Mouse (Mus musculus) frontal cortex, postnatal 25 days (tissue): ENCODE measurements around the gene Ttc33.
"Not testable (repeated sequence)": the region's sequence is repeated elsewhere in the genome, so short reads cannot be mapped to it uniquely, and the experiment has no call there.

Experiments
- DNase-seq, 2 experiments: peaks; one replicate each; pipeline ENCODE4 v3.0.0; 2022; ENCODE audit warnings: low spot score in 2 of 2

Gene Ttc33

DNA sequence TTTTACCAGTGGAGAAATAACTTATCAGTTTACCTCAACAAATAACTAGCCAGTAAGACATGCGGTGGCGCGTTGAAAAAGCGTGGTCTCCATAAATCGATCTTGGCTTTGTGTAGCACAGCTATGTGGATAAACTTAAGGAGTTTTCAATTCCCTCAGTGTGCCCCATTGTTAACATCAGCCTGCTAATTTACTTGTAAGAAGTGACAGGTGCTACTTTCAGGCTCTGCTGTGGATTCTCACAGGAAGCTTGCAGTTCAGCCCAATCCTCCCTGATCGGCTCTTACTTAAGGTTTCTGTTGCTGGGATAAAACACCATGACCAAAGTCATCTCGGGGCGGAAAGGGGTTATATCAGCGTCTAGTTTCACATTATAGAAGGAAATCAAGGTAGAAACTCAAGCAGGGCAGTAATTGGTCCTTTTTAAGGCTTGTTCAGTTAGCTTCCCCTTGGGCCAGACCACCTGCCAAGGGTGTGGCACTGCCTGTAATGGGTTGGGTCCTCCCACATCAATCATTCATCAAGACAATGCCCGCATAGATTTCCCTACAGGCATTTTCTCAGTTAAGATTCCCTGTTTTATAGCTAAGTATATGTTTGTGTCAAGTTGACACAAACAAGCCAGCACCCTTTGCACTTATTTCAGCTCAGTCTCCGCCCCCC, 526 bp upstream of the Ttc33 start:
- no peak for DNase-seq

DNA sequence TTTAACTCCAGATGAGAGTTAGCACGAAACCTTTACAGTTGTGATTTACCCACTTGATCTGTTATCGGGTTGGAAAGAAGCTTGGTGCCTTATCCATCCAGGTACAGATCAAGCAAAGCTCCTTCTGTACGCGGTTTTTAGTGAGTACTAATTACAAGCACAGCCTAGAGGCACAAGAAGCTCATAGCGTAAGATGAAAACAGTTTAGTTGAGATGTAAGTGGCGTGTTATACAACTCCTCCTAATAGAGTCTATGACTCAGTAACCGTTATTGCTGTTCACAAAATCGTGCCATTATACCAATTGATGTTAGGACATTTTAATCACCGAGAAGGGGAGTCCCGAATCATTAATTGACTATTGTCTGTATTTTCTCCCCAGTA, 959 bp downstream of the Ttc33 start:
- DNase-seq, result no peak

DNA sequence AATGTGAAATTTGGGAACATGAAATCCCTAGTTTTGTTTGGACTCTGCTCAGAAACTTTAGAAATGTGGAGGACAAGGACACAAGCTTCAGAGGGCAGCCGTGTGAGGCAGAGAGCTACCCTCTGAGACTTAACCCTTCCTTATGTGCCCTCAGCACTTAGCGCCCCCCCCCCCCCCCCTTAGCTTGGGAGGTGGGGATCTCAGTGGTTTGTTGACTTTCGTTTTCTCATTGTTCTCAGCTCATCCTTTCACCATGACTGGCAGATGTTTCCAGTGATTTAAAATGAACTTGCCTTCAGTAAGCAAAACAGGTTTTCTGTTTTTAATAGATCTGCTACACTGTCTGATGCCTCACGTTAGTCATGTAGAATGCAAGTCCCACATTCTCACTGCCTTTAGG, 1.8 kb downstream of the Ttc33 start:
- no peak for DNase-seq

DNA sequence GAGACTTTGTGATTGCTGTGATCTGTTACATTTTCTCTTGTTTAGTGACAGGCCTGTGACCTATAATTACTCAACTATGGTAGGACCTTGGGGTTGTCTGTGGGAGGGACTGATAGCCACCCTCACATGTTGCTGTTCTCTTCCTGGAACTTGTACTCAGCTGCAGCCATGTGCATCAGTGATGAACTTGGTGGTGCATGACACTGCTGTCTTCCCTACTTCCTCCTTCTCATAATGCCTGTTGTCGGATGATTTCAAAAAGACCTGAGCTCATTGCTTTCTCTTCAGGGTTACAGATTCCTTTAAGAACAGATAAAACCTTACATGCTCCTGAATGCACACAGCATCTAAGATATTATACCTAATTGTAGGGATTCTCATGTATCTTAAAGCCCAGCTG, 2.7 kb downstream of the Ttc33 start:
- no peak for DNase-seq

DNA sequence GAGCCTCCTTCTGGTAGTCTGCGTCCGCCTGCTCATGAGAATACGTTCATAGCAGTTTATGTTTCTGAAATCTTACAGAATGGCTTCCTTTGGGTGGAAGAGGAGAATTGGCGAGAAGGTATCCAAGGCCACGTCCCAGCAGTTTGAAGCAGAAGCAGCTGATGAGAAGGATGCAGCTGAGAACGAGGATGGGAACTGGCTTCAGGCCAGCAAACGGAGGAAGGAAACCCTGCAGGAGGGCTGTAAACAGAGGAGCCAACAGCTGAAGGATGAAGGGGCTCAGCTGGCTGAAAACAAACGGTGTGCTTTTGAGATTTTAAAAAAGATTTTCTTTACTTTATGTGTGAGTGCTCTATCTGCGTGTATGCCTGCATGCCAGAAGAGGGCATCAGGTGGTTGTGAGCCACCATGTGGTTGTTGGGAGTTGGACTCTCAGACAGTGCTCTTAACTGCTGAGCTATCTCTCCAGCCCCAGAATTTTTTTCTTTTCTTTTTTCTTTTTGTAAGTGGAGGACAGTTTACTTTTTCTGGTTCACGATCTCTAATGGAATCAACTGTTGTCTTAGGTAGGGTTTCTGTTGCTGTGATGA, 4.3 kb downstream of the Ttc33 start:
- no peak for DNase-seq

DNA sequence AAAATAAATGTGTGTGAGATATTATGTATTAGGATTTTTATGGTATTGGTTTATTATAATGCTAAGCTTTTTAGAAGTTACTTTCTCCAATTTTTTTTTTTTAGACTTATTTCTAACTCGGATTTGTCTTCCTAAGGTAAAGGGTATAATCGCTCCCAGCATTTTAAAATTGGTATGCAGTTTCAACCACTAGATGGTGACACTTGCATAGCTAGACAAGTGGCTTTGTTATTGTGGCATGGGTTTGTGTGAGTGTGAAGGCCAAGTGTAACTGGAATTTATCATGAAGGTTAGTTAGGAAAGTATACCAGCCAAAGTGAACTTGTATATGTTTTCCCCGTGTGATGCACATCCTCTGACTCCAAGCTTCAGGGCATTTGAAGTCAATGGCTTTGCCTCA, 8.5 kb downstream of the Ttc33 start:
- no peak for DNase-seq

DNA sequence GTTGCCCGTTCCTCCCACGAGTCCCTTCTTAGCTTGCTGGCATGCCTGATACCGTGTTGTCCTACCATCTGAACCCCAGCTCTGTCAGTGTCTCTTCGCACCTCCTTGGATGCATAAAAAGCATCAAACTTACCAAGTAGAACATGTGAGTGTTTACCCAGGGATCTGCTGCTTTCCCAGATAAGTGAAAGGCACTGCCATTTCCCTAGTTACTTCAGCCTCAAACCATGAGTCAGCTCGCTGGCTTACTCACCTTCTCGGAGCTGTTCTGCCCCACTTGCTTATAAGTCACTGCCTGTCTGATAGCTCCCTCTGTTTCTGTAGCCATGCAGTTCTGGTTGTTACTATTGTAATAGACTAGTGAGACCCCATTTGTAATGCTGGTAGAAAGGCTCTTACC, 9.1 kb downstream of the Ttc33 start:
- no peak for DNase-seq

DNA sequence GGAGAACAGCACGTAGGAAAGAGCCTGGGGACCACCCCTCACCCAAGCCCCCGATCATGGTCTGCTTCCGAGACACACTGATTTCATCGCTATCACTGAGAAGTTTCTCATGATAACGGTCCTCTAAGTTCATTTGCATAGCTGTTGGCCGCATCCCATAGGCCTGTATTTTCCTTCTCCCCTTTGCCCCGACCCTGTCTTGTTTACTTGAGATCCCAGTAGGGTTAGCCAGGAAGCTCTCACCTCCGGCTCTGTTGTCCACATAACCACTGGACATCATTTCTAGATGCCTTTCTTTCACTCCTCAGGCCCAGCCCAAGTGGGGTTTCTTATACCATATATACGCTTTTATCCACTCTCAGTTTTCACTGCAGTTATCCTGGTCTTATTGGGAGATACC, 9.6 kb downstream of the Ttc33 start:
- no peak for DNase-seq

DNA sequence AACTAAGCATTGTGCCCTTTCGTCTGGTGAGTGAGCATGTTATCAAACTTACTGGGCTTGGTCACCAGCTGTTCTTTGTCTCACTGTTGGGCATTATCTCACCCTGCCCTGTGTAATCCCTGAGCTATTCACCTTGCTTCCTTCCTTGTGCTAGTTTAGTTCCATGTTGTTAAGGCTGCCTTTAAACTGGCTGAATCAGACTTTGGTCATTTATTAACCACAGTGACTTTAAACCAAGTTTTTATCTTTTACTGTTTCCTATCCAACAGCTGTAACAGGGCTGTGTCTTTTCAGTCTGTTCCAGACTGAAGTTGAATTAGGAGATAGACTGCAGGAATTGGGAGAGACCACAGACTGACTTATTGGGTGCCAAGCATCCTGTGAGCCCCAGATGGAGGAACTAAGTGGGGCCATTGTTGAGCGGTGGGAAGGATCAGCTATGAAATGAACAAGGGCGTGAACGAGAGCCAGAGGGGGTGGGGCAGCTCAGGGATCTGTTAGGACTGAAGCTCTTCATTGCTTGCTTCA, 10.7 kb downstream of the Ttc33 start:
- no peak for DNase-seq

DNA sequence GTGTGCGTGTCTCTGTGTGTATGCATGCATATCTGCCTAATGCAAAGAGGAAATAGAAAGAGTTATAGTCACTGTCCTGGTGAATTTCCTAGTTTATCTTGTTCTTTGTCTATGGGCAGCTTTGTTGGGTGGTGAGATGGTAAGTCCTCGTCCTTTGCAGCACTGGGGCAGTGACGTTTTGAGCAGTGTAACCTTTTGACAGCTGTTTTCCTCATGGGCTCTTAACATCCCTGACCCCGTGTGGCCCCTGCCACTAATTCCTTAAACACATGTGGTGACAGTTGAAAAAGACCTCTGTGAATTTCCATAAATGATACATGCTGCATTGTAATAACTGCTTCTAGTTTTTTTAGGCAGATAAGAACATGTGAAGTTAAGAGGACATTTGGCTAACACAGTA, 11.4 kb downstream of the Ttc33 start:
- DNase-seq, result no peak

DNA sequence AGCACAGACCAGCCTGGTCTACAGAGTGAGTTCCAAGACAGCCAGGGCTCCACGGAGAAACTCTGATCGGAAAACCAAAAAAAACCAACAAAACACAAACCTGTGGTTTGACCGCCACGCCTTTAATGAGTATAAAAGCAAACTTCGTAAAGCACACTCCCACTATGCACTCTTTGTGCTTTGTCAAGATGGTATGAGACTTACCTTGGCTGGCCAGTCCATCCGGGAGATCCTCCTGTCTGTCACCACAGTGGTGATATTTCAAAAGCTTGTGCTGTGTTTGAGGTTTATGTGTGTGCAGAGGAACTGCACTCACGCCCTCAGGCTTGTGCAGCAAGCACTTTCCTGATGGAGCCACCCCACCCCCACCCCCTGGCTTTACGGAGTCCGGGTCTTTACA, 19.9 kb downstream of the Ttc33 start:
- DNase-seq, result no peak

DNA sequence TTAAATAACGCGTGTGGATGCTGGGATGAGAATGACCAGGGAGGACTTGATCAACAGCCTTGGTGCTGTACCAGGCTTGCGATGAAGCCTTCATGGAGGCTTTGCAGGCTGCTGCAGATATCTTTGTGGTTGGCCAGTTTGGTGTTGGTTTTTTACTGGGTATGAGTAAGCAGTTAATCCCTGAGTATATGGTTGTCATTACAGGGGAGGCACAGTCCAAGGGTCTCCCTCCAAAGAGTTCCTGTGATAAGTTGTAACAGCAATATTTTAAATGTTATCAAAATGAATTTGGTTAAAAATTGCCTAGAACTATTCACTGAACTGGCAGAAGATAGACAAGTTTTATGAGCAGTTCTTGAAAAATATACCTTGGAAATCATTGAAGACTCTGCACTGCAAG, 23.8 kb downstream of the Ttc33 start:
- no peak for DNase-seq

DNA sequence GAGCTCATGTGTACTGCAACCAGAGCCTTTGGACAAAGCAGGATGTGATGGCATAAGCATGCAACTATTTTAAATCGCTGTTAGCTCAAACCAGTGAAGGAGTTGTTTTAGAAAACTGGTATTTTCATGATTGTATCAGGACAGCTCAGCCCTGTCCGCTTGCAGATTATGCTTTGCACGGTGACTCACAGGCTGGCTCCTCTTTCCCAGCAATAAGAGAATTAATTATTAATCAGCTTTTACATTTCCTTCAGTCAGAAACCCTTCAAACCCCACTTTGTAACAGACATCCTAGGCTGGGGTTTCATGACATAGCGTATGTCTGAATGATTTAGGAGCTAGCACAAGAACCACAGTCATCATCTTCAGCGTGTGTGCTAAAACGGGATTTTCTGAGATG, 35.2 kb downstream of the Ttc33 start:
- DNase-seq, result no peak

DNA sequence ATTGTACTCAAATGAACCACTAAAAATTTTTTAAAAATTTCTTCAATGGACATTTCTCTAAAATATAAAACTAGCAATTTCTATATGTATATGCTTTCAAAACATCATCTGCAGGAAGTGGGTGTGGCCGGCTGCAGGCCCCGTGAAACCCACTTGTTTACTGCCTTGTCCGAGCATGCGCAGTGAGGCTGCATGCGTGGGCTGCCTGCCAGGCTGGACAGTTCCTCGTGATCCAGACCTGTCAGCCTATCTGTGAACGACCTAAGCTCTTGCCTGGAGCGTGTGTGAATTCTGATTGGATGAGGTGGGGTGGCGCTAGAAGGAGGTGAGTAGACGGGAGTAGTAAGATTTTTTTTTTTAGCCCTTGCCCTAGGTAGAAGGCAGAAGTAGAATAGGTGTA, 45.4 kb downstream of the Ttc33 start:
- DNase-seq, result not testable (repeated sequence)

DNA sequence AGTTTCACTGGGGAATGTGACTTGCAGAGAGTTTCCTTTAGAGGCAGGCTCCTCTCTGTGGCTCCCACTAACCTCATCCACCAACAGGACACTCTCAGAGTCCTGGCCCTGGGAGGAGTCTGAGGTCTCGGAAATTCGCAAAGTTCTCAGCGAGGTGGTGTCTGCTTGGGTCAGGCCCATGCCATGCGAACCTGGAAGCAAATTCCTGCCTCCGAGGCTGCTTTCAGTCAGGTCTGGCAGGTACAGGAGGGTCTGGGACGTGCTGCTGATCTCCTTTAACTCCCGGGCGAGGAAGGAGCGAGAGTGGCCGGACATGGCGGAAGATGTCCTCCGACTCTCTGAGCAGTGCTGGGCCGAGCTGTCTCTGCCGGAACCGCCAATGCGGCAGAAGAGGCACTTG, 49.3 kb downstream of the Ttc33 start:
- DNase-seq, result no peak

DNA sequence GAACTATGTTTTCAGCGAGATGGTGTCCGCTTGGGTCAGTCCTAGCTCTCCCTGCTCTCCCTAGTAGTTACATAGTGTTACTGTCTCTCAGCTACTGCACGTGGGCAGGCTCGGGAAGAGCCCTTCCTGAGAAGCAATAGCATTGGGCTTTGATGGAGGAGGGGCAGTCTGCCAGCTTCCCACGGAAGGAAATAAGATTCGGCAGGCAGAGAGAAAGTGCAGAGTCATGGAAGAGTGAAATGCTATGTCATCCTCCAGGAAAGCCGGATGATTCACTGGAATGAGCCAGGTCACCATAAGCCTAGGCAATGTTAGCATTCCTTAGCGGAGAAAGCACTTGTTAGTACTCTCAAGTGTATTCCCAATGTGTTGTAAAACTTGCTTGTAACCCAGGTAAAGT, 50.2 kb downstream of the Ttc33 start:
- DNase-seq, result no peak

DNA sequence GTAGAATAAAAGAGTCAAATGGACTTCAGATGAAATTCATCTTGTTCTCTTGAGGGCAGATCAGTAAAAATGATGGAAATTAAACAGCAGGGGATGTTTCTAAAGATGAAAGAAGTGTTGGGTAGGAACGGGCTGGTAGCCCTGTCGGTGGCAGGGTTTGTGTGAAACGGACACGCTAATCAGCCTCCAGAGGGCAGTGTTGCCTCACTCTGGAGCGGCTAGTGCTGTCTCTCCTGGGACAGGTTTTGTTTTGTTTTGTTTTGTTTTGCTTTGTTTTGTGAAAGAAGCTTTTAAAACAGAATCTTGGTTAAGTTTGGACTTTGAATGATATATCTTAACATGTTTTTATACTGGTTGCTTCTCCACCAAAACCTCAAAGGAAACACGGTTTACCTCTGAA, 51.2 kb downstream of the Ttc33 start:
- peak in 1 of 2 experiments; percentile 70 for DNase-seq

DNA sequence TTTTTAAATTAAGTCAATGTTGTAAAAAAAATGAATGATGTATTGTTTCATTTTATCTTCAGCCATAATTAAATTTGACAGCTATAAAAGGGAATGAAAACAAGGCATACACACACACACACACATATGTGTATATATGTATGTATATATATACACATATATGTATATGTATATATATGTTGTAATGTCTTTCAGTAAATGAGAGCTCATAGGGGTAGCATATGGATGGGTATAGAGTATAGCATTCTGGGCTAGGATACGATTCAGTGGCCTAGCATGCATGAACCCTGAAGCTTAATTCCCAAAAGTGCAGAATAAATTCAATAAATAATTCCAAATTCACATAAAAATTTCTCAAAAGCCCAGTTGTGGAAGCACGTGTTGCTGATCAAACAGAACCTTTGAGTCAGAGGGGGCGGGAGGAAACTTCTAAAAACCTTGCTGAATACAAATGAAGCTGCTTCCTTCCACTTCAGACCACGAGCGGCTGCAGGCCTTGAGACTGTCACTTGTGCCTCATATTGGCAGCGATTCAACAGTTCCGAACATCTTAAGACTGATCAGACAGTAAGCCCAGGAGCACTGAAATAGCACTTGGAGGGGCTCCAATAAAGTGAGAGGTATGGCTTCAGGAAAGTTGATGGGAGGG, 51.8 kb downstream of the Ttc33 start:
- DNase-seq, result no peak

DNA sequence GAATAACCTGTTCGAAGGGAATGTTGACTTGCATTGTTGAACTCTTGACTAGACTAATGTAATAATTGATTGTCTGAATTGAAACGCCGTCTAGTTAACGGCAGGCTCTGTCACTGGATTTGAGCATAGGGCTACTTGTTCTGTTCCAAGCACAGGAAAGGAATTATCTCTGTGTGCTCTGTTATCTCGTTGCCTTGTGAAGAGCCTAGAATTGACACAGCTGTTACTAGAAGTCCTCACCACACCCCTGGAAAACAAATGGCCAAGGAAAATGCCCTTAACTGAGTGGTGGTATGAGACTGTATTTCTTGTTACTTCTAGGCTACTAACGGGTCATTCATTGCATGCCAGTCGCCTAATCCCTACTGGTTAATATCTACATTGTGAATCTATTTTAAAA, 52.7 kb downstream of the Ttc33 start:
- no peak for DNase-seq

DNA sequence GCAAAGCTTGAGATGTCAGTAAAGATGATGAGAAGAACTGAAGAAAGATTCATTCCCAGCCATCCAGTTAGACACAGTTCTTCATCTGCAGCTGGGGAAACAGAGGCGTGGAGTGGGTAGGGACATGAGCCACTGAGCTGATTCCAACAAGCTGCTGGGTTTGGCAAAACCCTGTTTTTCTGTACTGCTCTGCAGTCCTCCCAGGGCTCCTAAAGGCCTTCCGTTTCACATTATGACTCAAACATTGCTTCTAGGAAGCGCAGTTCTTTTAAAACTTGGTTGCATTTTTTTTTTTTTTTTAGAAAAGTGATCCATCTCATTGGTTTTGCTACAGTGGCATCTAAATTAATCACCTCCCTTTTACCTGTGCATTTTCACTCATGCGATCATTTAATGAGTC, 53.2 kb downstream of the Ttc33 start:
- DNase-seq, result no peak

DNA sequence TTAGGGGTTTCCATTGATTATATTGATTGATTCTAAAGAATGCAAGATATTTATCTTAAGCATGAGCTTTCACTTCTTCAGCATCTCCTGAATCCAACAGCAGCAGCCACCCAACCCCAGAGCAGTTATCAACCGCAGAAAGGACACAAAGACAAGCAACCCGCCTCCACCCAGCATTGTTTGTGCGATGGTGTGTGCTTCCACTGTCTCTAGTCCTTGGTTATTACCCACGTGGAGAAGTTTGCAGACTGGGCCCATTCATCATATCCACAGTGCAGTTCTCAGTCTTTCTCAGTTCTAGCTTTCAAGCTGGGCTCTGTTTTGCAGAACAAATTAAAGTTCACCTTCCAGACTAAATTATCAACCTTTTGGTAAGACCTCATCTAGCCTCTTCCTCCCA, 54.0 kb downstream of the Ttc33 start:
- no peak for DNase-seq

DNA sequence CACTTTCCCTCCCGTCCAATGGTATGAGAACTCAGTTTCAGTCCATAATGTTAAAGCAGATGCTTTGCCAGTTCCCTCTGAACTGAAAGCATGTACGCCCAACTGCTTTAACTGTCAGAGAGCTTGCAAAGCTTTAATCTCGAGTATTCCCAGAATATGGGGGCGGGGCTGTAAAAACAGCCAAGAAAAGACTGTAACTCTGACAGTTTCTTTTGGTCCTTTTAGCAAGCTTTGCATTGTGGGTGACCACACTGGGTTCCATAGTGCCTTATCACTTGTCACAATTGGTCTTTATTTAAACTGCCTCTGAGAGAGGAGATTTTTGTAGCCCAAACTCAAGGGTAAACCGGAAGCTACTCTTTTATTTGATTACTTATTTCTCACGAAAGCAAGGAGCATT, 54.6 kb downstream of the Ttc33 start:
- DNase-seq, result no peak

DNA sequence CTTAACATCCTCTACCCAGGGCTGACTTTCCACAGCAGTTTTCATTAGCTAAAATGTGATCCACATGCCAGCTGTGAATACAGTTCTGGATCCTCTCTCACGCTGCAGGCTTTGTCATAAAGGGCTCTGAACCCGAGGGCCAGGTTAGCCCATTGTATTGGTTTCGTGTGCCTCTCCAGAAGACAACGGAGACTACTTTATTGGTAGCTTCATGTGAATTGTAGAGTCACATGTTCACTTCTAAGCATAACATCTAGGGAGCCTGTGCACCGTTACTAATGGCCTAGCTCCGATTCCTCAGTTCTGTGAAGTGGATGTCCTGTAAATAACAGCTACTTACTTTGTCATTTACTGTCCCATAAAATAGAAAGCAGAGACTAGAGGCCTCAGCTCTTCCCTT, 55.0 kb downstream of the Ttc33 start:
- DNase-seq, result no peak
